Mouse (Mus musculus): Measurements from ENCODE around the gene Cdh16.
"Not testable (repeated sequence)": the region's sequence is repeated elsewhere in the genome, so short reads cannot be mapped to it uniquely, and the experiment has no call there.

The Cdh16 gene

DNA sequence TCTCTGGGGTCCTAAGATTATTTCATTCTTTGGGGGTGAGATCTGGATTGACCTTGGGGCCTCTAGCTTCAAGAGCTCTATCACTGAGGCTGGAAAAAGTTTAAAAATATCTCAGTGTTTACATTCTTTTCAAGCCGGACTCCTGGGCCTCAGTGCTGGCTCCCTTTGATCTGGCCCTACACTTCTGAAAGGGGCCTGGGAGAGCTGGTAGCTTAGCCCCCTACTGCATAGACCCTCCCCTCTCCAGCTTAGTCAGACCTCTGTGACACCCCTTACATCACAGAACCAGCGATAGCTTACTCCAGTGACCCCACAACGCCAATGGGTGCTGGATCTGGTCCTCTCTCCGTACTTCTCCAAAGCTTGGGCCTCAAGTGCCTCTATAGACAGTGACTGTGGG is 12.6 kb downstream of the Cdh16 start:
- no peak for DNase-seq

- DNase-seq, result no peak
These were observed 13.9 kb downstream of the Cdh16 start for GRCm38 (mm10) chr8:104610185-104610766.

GRCm38 (mm10) chr8:104609222-104609621 is 15.0 kb downstream of the Cdh16 start:
- no peak for DNase-seq

DNA sequence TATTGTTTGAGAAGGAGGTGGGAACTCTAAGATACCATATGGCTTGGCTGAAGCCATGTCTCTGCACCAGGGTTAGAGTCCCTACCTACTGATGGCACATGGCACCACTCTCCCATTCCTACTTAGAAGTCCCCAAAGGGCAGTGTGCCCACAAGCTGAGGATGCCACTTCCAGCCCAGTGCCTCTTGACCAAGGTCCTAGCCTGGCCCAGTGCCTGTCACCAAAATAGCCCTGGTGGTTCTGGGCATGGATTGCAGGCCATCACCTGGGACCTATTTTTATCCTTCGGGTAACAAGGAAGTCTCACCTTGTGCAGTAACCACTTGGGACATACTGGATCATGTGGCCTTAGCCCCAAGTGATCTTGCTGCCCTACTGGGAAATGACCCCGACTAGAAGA is 16.3 kb downstream of the Cdh16 start:
- DNase-seq, result no peak

DNA sequence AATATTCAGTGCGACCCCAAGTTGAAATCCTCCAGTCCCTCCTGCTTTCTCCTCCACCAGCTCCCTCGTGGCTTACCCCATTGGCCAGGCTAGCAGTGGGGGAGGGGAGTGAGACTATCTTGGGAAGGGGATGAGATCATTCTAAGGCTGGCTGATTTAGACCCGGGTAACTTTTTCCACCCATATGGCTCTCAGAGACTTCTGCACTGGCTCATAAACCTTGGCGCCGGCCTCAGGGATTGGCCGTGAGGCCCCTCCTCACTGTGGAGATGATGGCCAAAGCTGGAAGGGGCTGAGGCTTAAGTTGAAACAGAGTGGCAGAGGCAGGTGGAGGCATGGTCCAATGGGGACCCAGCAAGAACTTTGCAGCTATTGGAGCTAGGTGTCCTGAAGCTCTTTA is 17.9 kb downstream of the Cdh16 start:
- no peak for DNase-seq

- DNase-seq, result no peak
These were observed 21.0 kb downstream of the Cdh16 start for GRCm38 (mm10) chr8:104603245-104603593.

GRCm38 (mm10) chr8:104602468-104603244 is 21.5 kb downstream of the Cdh16 start:
- peak; percentile 81 to 86 for DNase-seq

DNA sequence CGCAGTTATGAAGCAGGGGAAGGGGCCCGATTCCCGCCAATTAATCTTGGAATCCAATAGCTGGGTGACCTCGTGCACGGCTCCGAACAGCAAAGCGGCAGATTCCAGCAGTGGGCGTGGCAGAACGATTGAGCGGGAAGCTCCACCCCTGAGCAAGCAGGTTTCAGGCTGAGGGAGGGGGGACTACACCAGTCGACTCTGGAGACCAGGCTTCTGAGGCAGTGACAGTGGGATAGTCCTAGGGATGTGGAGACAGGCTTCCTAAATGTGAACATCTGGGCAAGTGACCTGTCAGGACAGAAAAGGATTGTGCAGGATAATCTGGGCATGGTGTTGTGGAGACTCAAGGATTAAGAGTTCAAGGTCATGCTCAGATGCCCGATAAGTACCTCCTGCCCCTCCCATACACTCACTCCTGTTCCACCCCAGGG is 22.2 kb downstream of the Cdh16 start:
- no peak for DNase-seq

DNA sequence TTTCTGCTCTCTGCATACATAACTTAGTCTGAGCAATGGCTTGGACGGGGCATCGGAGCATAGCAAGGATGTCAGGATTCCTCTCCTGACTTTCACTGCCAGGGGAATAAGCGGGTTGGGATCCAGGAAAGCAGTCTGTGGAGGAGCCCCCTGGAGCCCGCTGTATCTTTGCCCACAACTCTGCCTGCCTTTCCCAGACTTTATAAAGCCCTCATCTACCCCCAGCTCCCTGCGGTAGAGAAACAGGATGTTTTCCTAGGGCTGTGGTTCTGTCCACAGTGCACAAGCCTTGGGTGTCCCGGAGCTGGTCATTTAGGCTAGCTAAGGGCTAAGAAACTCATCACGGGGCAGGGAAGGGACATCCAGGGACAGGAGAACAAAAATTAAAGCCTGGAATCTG is 22.8 kb downstream of the Cdh16 start:
- DNase-seq, result peak in 1 of 2 experiments; percentile 2

DNA sequence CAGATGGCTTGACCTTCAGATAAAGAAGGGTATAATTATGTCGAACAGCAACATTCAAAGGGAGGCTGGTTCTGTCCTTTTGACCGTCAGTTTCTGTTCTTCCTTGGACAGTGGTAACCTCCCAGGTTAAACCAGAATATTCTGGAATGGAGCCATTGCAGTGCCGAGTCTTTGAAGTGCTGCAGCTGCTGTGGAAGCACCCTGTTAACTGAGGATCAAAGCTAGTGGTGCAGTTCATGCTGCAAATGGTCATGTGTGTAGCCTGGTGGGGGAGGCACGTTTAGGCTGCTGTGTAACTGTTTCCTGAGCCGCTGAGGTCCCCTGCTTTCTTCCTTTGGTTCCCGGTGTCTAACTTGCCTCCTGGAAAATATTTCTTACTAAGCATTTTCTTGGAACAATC is 25.7 kb downstream of the Cdh16 start:
- DNase-seq, result no peak

GRCm38 (mm10) chr8:104597656-104598055 is 26.5 kb downstream of the Cdh16 start:
- DNase-seq, result peak in 1 of 2 experiments; percentile 3

DNA sequence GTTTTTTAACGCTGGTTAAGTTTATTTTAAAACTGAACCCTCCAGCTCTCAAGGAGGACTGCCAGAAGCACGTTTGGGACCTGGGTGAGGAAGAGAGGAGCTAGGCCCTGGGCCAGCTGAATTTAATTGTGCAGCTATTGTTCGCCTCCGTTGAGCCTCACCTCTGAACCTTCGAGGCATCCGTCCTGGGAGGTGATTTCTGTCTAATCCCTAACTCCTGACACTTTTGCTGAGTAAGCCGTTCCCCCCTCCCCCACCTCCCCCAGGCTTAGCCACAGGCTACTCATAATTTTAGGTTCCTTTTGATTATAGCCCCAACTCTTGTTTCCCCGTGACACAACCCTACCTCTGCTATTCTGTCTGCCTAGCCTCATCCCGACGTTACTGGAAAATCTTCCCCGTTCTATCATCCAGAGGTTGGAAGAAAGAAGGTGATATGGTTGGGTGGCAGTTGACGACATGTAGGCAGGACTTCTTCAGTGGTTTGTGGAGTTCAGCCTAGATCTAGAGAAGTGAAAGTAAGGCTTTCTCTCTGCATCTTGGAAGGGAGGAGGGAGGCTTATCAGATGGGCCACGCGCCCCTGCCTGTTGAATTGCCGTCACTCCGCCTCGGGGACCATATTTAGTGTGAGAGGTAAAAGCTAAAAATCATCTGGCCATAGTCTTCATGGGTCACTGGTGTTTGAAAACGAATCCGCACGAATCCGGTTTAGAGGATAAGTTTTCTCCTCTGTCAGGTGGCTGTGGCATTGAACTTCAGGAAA is 28.2 kb downstream of the Cdh16 start:
- peak in 1 of 2 experiments; percentile 15 for DNase-seq

DNA sequence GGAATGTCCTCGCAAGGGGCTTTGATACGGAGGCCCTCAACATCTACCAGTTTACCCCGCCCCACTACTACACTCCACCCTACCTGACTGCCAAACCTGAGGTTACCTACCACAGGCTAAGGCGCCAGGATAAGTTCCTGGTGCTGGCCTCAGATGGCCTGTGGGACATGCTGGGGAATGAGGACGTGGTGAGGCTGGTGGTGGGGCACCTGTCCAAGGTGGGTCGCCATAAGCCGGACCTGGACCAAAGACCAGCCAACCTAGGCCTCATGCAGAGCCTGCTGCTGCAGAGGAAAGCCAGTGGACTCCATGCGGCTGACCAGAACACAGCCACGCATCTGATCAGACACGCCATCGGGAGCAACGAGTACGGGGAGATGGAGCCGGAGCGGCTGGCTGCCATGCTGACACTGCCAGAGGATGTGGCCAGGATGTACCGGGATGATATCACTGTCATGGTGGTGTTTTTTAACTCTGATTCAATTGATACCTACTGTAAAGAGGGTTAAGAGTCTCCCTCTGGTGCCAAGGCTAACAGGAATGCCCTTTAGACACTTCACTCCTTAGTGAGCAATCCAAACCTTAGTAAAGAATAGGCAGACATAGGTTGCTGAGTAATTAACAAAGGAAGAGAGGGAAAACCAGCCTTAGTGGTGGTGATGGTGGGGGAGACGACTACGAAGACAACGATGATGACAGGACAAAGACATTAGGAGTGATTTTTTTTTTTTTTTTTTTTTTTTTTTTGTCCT is 29.4 kb downstream of the Cdh16 start:
- no peak for DNase-seq

DNA sequence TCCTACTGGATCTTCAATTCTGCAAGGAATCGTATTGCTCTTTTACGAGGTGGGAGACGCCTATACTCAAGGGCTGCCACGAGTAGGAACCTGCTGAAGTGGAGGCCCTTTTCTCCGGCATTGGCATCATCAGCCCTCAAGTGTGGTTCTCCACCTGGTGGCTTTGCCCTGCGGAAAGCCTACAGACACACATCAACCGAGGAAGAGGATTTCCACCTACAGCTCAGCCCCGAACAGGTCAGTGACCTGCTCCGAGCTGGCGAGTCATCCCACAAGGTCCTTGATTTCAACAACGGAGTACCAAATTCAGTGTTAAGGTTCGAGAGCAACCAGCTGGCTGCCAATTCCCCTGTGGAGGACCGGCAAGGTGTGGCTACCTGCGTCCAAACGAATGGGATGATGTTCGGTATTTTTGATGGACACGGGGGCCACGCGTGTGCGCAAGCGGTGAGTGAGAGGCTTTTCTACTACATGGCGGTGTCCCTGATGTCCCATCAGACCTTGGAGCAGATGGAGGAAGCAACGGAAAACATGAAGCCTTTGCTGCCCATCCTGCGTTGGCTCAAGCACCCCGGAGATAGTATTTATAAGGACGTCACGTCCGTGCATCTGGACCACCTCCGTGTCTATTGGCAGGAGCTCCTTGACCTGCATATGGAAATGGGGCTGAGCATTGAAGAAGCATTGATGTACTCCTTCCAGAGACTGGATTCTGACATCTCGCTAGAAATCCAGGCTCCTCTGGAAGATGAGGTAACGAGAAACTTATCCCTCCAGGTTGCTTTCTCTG is 30.5 kb downstream of the Cdh16 start:
- no peak for DNase-seq

DNA sequence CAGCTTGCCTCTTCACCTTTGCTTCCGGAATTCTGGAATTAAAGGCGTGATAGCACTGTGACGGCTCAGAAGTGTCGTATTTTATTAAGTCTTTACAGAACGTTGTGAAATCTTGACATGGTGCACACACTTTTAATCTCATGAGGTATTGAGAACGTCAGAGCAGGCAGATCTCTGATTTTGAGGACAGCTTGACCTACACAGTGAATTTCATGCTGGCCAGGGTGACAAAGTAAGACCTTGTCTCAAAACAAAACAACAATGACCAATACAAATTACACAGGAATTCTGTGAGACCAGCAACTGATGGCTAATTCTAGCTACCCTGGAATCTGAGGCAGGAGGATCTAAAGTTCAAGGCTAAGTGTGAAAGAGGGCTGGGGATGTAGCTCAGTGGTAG is 31.6 kb downstream of the Cdh16 start:
- DNase-seq, result no peak

DNA sequence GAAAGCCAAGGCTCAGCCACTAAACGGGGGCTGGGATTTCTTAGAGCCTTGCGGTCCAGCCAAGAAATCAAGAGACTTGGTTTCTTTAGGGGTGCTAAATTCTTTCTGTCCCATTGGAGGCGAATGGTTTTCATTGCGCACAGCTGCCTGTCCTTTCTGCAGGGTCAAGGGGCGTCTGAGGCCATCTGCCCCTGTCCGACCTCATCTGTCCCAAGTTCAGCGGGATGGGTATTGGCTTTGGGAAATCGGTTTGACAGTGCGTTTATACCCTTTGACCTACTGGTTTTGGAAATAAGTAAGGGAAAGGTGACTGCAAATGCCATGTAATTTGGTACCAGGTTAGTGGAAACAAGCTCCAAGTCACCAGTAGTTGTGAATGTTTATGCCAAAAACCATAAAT is 32.3 kb downstream of the Cdh16 start:
- no peak for DNase-seq

DNA sequence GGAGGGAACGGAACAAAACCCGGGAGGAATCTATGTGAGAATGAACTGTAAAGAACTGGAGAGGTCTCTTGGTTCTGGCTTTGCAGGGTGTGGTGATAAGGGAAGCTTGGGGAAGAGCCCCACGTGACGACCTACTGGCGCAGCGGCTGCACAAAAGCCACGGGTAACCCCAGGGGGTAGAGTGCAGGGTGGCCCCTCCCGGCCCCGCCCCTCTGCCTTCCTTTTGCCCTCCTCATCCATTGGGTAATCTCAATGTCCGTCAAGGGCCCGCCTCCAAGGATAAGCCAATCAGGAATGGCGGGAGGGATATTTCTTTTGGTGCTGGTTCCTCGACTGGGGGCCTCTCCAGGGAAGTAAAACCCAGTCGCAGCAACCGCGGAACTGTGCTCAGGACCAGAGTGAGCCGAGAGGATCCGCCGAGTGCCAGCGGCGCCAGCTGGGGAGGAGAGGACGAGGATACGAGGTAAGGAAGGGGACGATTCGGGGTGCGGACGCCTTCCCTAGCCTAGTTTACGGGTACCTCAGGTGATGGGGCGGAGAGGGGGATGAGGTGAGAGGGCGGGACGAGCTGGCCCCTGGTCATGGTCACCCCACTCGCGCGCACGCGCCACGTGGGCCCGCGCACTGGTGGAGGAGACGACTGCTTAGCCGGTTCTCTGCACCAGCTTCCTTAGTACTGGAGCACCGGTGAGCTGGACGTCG is 32.9 kb downstream of the Cdh16 start, which contains the start of gene Pdp2:
Pdp2 (plus strand) TSS at position 319 of the 702 bp plus-strand sequence.
- peak; percentile 94 to 95 for DNase-seq

DNA sequence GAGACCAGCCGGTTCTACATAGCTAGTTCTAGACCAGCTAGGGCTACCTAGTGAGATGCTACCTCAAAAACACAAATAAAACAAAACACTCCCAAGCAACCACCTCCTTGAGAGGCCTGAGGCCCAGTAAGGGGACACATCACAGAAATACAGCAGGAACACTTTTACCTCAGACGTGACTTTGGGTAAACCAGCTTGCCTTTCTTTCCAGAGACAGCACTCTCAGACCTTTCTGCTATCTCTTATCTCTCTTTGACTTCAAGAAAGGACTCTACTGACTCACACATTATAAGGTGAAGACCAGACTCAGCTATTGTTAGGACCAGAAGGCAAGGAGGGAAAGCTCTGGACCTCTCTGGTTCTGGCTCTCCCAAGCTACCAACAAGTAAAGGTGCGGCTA is 33.9 kb downstream of the Cdh16 start:
- no peak for DNase-seq

GRCm38 (mm10) chr8:104584522-104584921 is 39.7 kb downstream of the Cdh16 start:
- DNase-seq, result no peak

GRCm38 (mm10) chr8:104577606-104578005 is 46.6 kb downstream of the Cdh16 start:
- DNase-seq, result not testable (repeated sequence)

GRCm38 (mm10) chr8:104576820-104577219 is 47.4 kb downstream of the Cdh16 start:
- DNase-seq, result no peak
